Mouse (Mus musculus) bone marrow, adult 2 months (tissue): ENCODE measurements around the gene Rab3d. TPM values are rescaled to one million over a fixed set of nuclear protein-coding genes. Genes with fewer than 3 reads are reported as not detected.
A peak's percentile ranks its signal among the peaks of the same experiment; 100 is the strongest.

Experiments used
- H3K27ac ChIP-seq: fragments of 200-500 bp; 2 replicates; pipeline ENCODE4 v1.5.1; 2012; ENCODE audit warnings: low read depth, mild to moderate bottlenecking, control low read depth, inconsistent platforms, low read length; ENCODE audit not compliant: control insufficient read depth, poor library complexity, insufficient read depth
- H3K4me1 ChIP-seq: fragments of 200-500 bp; 2 replicates; pipeline ENCODE4 v1.6.1; 2011; ENCODE audit warnings: low read length; ENCODE audit not compliant: control insufficient read depth, insufficient read depth
- H3K4me3 ChIP-seq: fragments of 200-500 bp; replicated peaks from 2 replicates; pipeline ENCODE3; 2011; ENCODE audit warnings: mild to moderate bottlenecking, low read depth, low read length, control low read depth; ENCODE audit not compliant: control insufficient read depth
- CTCF ChIP-seq: fragments of 200-500 bp; IDR thresholded peaks from 2 replicates; pipeline ENCODE4 v1.5.1; 2011; ENCODE audit warnings: low read length, control low read depth; ENCODE audit not compliant: control insufficient read depth, insufficient read depth
- POLR2A ChIP-seq: fragments of 200-500 bp; IDR thresholded peaks from 2 replicates; pipeline ENCODE4 v1.6.1; 2011; ENCODE audit warnings: low read depth, mild to moderate bottlenecking, control low read depth, low read length, borderline replicate concordance; ENCODE audit not compliant: control insufficient read depth
- WGBS: fragments of 180-500 bp; shearing (Covaris S2); methylation state at CpG from one replicate; pipeline ENCODE4 v1.1.7; 2018; 5-methylcytosine and 5-hydroxymethylcytosine counted together
- polyA plus RNA-seq: library from polyadenylated mRNA; stranded (reverse); fragments of >200 nt; gene quantifications from 2 replicates; pipeline ENCODE4 v1.2.4, GENCODE M21; 2011; ENCODE audit warnings: low replicate concordance; ENCODE audit not compliant: missing spikeins, insufficient read depth, insufficient read length

Rab3d gene
- polyA plus RNA-seq, 1 experiment = 20.9 TPM

DNA sequence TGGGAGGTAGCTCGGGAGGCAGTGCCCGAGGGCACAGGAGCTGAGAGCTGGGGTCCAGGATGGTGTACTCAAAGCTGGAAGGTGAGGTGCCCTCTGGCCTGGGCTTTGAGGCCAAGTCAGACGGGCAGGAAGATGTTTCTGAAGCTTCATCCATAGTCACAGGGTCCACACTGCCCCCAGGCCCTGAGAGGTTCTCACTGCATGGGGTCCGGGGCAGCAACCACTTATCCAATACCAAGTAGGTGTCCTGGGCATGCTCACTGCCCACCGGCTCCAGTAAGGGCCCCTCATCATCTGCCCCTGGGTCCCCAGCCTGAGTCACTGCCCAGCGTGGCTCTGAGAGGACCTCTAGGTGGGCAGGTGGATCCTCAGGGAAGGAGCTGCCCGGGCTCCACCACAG lies 41.3 kb upstream of the Rab3d start:
- no peak for TF ChIP-seq CTCF
- TF ChIP-seq POLR2A = no peak
- no peaks in the 10 kb centered on the region; the same call in 1 of the 2 replicates for H3K4me1 ChIP-seq
- no peak overlapping the region; the same call in 1 of the 2 replicates for H3K27ac ChIP-seq
- H3K4me3 ChIP-seq = no peak overlapping the region
- WGBS = 94% methylated on average over 7 of the region's 7 CpGs

DNA sequence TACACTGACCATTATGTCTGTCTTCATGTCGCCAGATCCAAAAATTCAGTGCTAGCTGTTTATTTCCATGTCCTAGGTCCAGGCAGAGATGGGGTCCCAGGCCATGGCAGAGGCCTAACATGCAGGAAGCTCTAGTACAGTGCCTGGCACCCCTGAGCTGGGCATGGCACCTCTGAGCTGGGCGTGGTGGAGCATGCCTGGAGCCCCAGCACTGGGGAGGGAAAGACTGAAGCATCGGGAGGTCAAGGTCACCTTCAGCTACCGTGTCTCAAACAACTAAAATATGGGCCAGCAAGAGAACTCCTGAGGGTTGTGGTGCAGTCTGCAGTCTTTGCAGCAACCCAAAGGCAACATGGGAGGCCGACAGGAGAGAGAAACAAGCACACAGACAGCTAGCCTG lies 40.4 kb upstream of the Rab3d start:
- Histone ChIP-seq H3K4me1 (no peaks in the 10 kb centered on the region; the same call in 1 of the 2 replicates), H3K27ac (no peak overlapping the region), H3K4me3 (no peak overlapping the region)
- TF ChIP-seq CTCF = no peak
- TF ChIP-seq POLR2A = no peak
- WGBS = 83% methylated on average over 5 of the region's 5 CpGs

DNA sequence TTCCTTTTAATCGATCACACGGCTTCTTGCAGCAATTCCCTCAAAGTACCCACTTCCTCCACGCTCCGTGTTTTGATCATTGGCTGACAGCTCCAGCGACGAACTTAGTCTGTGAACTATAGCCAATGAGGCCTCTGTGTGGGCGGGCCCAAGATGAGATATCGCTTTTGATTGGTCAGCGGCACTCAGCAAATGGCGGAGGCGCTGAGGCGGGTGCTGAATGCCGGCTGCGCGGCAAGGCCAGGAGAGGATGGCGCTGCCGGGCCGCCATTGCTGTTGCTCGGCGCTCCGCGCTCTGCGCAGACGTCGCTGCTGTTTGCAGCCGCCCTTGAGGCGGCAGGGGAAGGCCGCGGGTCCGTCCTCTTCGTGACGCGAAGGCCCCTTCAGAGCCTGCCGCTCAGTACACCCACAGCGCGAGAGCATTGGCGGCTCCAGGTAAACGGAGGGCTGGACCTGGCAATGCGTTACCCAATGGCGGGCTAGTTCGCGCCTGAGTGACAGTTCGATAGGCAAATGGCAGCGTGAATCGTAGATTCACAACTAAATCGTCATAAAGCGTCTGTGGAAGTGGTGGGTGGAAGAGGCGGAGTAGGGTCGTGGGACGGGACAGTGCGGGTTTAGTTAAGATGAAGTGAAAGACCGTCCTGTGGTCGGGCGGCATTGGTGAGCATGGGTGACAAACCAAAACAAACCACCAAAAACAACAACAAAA lies 37.7 kb upstream of the Rab3d start, which contains the start of gene Swsap1:
TSS of gene Swsap1 (plus strand) at position 186 of the 712 bp plus-strand sequence.
- Histone ChIP-seq H3K4me3 (peak within 1 kb of the TSS; percentile 72), H3K4me1 (no peaks in the 10 kb centered on the region; the same call in 1 of the 2 replicates), H3K27ac (peak within 1 kb of the TSS; percentile 90)
- WGBS = 0% methylated on average over 54 of the region's 54 CpGs
- TF ChIP-seq POLR2A (peak; percentile 58), CTCF (no peak)

DNA sequence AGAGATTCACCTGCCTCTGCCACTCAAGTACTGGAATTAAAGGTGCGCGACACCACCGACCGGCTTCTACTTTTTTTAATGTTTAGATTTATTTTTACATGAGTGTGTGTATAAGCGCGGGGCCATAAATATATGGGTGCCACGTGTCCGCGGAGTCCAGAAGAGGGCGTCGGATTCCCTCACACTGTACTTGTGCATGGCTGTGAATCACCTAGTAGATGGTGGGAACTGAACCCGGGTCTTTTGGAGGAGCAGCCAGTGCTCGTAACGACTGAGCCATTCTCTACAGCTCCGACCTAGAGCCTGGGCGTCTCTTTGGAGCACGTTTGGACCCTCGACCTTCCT lies 37.2 kb upstream of the Rab3d start:
- under 1% methylated on average over 18 of the region's 18 CpGs for WGBS
- Histone ChIP-seq H3K27ac (peak overlapping the region; percentile 31), H3K4me1 (no peaks in the 10 kb centered on the region; the same call in 1 of the 2 replicates), H3K4me3 (peak overlapping the region; percentile 72)
- TF ChIP-seq CTCF (peak; percentile 45), POLR2A (no peak)

DNA sequence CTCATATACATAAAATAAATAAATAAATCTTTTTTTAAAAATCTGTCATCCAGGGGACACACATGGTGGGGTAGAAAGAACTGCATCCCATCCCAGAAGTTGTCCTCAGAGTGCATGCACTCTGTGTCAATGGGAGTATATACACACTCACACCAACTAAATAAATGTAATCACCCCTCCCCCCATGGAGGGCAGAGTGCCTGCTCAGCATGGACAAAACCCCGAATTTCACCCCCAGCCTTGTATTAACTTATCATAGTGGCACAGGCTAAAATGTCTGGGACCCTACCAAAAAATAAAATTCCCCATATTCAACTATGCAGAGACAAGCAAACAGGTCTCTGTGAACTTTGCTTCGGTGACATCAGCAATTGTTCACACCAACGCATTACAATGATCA lies 36.6 kb upstream of the Rab3d start:
- Histone ChIP-seq H3K4me1 (no peaks in the 10 kb centered on the region; the same call in 1 of the 2 replicates), H3K27ac (no peak overlapping the region), H3K4me3 (no peak overlapping the region)
- no peak for TF ChIP-seq CTCF
- TF ChIP-seq POLR2A = no peak
- 70% methylated on average over 3 of the region's 3 CpGs for WGBS

DNA sequence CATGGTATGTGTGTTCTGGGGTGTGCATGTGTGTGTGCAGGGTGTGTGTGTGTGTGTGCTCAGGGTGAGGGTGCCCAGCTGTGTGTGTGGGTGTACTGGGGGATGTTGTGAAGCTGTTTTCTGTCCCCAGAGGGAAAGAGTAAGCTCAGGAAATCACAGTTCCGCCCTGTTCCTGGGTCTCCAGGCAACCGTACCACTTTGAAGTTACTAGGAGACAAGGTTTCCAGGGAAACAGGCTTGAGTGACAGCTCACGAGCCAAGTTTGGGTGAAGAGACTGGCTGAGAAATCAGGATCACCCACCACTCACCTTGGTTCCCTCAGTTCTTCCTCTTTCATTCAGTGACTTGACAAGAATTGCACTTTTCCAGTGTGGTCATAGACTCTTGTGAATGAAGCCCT lies 35.6 kb upstream of the Rab3d start:
- H3K4me3 ChIP-seq = no peak overlapping the region
- H3K27ac ChIP-seq = no peak overlapping the region
- TF ChIP-seq POLR2A = no peak
- TF ChIP-seq CTCF = no peak
- H3K4me1 ChIP-seq = no peaks in the 10 kb centered on the region; the same call in 1 of the 2 replicates
- 26% methylated on average over 3 of the region's 3 CpGs for WGBS

DNA sequence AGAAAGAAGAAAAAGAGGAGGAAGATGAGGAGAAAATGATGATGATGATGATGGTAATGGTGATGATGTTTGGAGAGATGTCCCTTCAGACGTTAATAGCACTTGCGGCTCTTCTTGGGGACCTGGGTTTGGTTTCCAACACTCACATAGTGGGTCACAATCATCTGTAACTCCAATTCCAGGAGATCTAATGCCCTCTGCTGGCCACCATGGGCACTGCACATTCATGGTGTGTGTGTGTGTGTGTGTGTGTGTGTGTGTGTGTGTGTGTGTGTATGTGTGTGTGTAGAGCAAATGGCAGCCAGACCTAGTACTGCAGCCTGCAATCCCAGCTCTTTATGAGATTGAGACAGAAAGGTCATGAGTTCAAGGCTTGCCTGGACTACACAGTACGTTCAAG lies 34.0 kb upstream of the Rab3d start:
- peak; percentile 45 for TF ChIP-seq CTCF
- no peak for TF ChIP-seq POLR2A
- H3K27ac ChIP-seq = no peak overlapping the region
- no peak overlapping the region for H3K4me3 ChIP-seq
- no peaks in the 10 kb centered on the region; the same call in 1 of the 2 replicates for H3K4me1 ChIP-seq
- WGBS = 73% methylated on average over 3 of the region's 3 CpGs

DNA sequence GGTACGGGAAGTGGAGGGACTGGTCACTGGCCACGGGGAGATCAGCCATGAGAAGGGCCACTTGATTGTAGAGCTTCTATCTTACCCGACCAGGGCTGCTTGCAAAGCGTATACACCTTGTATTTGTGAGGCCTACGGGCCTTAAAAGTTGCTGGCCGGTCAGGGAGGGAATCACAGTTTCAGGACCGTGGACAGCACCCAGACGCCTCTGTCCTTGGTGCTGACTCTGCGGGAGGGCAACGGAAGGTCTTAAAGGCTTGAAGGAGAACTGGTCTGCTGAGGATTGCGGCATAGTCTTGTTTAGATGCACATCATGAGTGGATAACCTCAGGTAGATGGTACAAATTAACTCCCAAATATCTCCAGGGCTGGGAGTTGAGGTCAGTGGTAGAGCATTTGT lies 32.3 kb upstream of the Rab3d start:
- TF ChIP-seq POLR2A = no peak
- TF ChIP-seq CTCF = peak; percentile 51
- Histone ChIP-seq H3K27ac (no peak overlapping the region), H3K4me1 (no peaks in the 10 kb centered on the region; the same call in 1 of the 2 replicates), H3K4me3 (no peak overlapping the region)
- 11% methylated on average over 11 of the region's 11 CpGs for WGBS
